Mouse (Mus musculus) T-helper 2 cell (primary cell): Measurements from ENCODE around the gene Ap3m1.
"Not testable (repeated sequence)": the region's sequence is repeated elsewhere in the genome, so short reads cannot be mapped to it uniquely, and the experiment has no call there.

Source experiments
- in situ Hi-C: fragments of 300-600 bp; cut with MboI, MseI; formaldehyde crosslinking; loops from one replicate; pipeline ENCODE4 v1.15.1; 2025; ENCODE audit warnings: high pct_unique_total_duplicates

The Ap3m1 gene

DNA sequence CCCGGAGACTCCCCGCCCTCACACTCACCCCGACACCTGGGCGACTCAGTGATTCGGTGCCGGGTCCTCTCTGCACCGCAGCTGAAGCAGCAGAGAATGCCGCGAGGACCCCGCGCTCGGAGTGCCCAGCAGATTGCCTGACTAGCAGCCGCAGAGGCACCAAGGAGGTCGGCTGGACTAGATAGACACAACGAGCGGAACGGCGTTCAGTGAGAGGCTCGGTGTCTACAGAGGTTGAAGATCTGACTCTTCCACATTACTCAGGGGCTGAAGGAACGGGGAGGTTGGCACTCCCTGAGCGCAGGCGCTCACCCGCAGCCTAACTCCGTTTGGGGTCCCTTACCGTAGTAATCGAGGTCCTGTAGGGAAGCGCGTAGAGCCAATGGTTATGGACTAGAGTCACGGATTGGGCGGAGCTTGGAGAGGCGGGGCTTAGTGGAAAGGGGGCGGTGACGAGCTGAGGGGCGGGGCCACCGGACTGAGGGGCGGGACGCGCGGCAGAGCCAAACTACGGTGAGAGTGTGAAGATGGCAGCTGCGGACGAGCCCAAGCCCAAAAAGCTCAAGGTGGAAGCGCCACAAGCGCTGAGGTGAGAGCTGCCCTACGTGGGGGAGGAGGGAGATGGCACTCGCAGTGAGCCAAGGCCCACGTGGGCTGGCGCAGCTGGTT, at the start of gene Ap3m1, which contains the start of gene Adk:
Ap3m1 (minus strand) TSS at position 397 of the 669 bp plus-strand sequence.
Adk (plus strand) TSS at position 463 of the 669 bp plus-strand sequence.
- in situ Hi-C loops = no loop called here

DNA sequence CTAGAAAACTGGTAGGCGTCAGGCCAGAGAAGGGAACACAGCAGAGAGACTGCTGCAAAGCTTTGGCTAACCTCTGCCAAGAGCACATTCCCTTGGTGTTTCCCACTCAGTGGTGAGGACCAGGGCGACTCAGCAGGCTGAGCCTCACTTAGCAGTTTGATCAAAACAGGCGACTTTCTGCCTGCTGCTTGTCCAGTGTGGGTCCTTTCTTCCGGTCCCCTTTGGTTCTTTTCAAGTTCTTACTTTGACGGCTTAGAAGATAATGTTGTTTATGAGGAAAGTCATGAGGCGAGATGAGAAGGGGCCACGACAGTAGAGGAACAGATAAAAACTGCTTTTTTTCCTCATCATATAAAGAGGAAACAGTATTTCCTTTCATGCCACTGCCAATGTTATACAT, 49.3 kb upstream of the Ap3m1 start:
- in situ Hi-C loops = loop anchor here (5.0 kb wide), 1 partner anchor 44 kb away; no protein-coding TSS in a partner anchor

DNA sequence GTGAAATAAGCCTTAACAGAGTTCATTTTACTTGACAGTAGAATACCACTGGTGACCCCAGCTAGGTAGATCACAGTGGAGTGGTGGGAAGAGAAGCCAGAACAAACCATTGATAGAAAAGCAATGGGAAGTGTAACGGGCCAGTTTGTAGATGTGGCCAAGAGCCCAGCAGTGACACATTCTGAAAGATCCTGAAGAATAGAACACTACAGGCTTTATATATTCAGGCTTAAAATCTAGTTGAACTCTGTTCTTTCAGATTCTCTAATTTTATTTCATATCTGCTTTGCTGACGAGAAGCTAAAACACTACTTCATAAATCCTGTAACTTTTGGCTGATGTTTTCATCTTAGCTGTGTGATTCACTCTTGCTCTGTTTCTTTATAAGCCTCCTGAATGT, 48.6 kb upstream of the Ap3m1 start:
- in situ Hi-C loops = loop anchor here (5.0 kb wide), 1 partner anchor 44 kb away; no protein-coding TSS in a partner anchor

DNA sequence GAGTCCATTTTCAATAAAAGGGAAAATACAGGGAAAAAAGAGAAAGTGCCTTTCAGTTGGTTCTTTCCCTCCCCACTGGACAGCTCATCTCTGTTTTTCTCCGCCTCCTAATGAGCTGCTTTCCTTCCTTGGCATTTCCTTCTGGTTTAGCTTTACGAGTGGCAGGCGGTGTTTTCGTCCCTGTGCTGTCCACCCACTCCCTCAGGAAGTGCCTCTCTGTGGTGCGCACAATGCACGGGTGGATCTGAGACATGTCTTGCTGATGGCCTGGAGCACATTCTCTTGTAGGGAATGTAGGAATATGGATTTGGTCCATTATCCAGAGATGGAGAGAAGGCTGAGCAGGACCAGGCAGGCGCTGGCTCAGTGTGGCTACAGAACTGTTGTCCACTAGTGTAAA, 47.1 kb upstream of the Ap3m1 start:
- in situ Hi-C loops = no loop called here

DNA sequence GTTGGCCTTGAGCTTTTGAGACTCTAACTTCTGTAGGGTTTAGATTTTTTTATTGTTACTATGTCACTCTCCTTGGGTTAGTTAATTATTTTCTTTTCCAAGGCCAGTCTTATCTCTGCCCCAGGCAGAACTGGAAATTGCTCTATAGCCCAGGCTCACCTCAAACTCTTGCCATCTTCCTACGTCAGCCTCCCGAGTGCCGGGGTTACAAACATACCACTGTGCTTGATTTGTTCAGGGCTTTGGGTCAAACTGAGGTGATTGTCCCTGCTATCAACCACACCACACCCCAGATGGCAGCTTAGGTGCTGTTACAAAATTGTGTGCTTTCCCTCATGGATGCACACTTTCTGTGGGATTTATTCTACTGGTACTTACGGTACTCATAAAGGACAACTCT, 44.4 kb upstream of the Ap3m1 start:
- in situ Hi-C loops = no loop called here

DNA sequence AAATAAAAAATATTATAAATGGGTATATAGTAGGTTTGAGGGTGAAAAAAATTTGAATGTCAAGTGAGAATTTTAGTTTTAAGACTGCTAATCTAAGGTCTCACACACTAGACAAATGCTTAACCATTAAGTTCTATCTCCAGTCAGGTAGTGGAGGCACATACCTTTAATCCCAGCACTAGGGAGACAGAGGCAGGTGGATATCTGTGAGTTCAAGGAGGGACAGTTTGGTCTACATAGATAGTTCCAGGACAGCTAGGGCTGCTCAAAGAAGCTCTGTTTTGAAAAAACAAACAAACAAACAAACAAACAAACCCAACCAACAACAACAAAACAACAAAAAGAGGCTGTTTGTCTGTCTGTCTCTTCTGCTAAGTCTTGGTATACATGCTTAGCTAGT, 44.0 kb upstream of the Ap3m1 start:
- in situ Hi-C loops = no loop called here

DNA sequence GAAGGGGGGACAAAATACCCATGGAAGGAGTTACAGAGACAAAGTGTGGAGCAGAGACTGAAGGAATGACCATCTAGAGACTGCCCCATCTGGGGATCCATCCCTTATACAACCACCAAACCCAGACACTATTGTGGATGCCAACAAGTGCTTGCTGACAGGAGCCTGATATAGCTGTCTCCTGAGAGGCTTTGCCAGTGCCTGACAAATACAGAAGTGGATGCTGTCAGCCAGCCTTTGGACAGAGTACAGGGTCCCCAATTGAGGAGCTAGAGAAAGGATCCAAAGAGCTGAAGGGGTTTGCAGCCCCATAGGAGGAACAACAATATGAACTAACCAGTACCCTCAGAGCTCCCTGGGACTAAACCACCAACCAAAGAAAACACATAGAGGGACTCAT, 41.9 kb upstream of the Ap3m1 start:
- in situ Hi-C loops = not testable (repeated sequence)

DNA sequence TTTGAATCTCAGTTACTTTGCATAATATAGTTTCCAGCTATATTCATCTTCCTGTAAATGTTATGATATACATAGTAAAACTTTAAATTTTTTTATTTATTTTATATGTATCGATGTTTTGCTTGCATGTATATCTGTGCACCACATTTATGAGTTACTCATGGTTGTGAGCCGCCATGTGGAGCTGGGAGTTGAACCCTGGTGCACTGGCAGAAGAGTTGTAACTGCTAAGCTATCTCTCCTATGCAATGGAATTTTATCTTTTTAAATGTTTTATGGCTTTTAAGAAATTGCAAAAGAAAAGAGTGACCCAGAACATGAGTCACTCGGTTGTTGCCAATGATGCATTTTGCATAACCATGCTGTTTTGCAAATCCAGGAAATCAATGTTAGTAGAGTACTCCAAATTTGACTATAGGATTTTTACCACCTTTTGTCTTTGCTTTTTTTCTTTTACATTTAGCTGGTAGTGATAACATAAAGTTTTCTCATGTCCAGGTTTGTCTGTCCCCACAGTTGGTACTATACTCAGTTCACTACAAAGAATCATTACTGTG, 38.7 kb upstream of the Ap3m1 start:
- in situ Hi-C loops = no loop called here

DNA sequence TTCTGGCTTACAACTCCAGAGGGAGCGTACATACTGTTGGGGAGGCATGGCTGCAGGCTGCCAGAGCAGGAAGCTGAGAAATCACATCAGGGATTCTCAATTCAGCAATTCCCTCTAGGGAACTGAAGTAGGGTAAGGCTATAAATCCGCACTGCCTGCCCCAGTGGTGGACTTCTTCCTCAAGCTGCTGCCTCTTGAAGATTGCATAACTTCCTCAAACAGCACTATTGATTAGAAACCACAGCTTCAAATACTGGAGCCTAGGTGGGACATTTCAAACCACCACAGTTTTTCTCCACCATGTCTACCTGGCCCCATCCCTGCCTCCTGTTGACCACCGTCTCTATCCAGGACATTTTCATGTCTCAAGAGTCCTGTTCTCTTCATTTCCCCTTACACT, 38.1 kb upstream of the Ap3m1 start:
- in situ Hi-C loops = no loop called here

DNA sequence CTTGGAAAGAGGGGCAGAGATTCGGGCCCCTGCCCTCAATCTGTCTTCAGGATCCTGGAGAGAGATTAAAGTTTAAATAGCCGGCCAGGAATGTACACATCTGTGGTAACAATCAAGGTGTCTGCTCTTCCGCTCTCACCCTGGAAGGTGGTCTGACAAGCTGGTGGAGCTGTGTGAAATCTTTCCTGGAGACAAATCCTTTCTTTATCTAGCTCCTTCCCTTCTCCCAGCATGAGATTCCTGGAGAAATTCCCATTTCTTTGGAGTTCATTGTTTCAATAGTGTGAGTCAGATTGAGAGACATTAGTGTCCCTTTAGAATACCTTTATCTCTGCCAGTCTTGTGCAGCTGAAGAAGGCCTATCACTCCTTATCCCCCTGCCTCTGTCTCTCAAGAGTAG, 36.4 kb upstream of the Ap3m1 start:
- in situ Hi-C loops = no loop called here

DNA sequence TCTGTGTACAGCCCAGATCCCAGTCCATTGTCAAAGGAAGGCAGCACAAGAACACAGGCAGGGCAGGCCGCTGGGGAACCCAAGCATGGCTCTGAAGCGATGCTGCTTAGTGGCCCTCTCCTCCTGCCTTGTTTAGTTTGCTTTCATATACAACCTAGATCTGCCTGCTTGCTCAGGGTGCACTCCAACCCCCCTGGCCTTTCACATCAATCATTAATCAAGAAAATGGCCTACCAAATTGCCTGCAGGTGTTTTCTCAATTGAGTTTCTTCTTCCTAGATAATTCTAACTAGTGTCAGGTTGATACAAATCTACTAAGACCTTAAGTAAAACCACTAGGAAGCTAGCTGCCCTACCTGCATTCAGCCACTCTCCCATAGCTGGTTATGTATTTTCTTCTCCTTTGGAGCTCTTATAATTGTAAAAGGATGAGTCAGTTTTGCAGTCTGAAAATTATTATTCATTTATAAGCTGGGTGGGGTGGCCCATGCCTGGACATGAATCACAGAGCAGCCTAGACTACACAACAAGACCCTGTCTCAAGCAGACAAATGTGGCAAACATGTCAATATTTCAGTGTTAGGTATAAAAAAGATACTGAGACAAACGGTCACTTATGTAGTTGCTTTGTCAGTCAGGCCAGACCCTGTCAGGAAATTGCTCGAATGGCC, 35.2 kb upstream of the Ap3m1 start:
- in situ Hi-C loops = no loop called here

DNA sequence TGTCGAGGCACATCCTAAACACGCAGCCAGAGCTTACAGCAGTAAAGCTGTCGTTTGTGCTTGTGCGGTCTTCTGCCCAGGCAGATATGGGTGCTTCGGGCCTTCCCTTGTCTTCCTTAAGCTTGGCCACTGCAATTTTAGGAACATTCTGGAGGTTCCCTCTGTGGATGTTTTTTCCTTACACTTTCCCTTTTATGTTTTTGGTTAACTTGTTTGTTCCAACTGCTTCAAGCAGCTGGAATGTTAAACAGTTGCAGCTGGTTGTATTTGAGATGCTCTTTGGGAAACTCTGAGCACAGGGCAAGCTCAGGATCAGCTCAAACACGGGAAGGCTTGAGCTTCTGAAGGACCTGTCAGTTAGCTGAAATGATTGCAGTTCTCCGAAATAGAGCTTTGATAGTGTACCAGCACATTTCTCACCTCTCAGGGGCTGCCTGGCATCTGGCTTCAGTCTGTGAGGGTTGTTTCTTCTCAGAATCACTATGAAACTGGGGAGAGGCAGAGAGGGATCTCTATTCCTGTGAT, 34.6 kb upstream of the Ap3m1 start:
- in situ Hi-C loops = no loop called here

DNA sequence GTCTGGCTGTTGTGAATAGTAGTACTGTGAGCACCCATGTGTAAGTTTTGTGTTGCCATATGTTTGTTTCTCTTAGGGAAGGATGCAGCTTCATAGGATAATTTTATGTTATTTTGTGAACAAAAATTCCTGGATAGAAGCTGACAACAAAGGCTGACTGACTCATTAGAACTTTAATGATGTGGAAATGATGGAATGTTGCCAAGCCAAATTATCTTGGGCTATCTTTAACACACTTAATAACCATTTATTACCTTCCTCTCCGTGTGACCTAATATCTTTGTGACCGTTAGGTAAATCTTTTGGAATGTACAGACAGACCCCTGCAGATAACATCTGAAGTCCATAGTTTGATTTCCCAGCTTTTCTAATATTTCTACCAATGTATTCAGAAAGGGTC, 33.8 kb upstream of the Ap3m1 start:
- in situ Hi-C loops = no loop called here

DNA sequence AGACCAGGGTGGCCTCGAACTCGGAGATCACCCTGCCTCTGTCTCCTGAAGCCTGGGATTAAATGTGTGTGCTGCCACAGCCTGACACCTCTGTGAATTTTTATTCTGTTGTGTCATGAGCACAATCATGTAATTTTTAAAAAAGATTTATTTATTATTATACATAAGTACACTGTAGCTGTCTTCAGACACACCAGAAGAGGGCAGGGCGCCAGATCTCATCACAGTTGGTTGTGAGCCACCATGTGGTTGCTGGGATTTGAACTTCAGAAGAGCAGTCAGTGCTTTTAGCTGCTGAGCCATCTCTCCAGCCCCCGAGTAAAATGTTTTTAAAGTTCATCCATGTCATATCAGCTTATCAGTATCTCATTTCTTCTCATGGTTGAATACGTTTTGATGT, 33.4 kb upstream of the Ap3m1 start:
- in situ Hi-C loops = no loop called here

DNA sequence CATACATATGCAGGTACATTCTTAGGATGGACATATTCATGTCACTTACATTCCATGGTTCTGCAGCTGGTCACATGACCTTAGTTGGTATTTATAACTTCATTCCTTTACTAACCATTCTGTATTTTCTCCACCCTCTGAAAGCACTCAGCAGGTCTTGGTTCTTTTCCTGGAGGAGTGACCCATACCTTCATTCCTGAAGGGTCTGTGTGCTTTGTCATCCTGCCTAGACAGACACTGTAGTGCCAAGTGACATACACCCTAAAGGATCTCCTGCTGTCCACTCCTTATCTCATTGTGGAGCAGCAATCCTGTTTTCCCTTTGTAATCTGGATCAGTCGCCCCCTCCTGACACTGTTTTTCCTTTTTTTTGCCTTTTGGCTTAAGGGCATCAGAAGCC, 30.5 kb upstream of the Ap3m1 start:
- in situ Hi-C loops = no loop called here

DNA sequence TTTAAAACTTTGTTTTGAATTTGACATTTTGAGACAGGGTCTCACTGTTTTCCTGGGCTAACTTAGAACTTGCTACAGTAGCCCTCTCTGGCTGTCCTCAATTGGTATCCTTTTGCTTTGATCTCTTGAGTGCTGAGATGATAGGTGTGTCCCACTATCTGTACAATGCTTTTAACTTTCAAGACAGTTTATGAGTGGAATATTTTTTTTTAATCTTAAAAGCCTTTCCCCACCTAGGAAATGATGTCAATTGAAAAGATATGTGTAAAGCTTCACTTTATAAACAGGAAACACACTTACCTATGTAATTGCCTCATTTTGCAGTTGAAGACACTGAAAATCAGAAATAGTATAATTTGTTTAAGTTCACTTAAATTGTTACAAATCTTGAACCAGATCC, 26.2 kb upstream of the Ap3m1 start:
- in situ Hi-C loops = no loop called here

DNA sequence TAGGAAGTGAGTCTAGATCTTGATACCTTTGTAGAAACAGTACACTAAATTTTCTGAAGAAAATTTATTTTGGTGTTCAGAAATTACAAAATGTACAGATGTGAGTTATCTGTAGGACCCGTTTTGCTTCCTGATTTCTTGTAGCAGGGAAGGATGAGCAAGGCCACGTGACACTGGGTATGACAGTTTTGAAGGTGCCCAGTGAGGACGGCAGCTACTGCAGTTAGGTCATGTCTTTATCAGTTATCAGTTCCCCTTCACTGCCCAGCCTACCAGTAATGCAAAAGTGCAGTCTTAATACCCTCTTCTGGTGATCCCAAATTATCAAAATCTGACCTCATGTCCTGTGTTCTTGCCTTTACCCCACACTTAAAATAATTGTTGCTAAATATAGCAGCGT, 25.6 kb upstream of the Ap3m1 start:
- in situ Hi-C loops = no loop called here

DNA sequence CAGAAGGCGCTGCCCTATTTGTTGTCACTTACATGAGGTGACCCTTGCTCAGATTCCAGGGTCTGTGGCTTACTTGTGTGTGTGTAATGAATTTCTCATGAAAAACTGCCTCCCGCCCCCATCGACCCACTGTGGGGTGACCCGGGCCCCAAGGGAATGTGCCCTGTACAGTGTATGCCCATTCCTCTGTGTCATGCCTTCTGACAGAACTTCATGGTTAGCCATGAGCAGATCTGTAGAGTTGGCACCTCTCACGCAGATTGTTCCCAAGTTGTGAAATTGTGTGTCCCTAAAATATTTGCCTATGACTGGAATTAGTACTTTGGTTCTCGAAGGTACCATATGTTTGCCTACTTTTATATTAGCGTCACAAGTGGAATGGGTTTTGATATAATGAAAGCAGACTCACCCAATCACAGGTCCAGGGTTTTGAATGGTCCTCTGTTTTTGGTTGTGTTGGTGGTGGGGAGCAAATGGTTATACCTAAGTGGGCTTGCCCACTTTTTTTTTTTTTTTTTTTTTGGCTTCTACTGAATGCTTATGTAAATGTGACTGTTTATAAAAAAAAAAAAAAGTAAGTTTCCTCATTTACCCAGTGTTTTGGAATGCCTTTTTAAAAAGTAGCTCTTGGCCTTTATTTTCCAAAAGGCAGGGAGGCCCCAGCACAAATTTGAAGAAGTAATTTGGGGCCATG, 24.3 kb upstream of the Ap3m1 start:
- in situ Hi-C loops = no loop called here

DNA sequence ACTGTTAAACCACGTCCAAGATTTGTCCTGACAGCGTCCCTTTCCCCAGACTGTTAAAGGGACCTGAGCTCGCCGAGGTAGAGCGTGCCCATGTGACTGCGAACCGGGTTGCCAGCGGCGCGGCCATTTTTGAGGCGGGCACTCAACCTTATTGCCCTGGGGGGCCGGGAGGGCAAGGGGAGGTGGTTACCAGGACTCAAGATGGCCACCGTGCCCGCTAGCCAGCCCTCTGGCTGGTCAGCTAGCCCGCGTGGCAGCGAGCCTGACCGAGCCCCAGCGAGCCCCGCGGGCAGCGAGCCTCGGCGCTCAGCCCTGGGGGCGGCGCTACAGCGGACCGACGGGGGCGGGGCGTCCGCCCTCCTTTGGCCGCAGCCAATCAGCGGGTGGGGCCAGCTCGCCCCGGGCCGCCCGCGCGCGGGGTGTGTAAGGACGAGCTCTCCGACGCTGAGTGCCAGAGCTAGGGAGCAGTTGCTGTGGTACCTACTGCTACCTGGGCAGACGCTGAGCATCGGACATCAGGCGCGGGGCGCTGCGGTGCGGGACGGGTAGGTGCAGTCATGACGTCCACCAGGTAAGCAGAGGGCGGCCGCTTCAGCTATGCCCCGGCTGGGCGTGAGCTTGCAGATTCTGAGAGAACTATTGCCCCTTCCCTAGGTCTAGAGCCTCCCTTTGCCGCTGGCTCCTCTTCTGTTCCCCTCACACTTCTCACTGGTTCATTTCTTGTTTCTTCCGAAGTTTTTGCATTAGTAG, 23.6 kb upstream of the Ap3m1 start:
- in situ Hi-C loops = no loop called here

DNA sequence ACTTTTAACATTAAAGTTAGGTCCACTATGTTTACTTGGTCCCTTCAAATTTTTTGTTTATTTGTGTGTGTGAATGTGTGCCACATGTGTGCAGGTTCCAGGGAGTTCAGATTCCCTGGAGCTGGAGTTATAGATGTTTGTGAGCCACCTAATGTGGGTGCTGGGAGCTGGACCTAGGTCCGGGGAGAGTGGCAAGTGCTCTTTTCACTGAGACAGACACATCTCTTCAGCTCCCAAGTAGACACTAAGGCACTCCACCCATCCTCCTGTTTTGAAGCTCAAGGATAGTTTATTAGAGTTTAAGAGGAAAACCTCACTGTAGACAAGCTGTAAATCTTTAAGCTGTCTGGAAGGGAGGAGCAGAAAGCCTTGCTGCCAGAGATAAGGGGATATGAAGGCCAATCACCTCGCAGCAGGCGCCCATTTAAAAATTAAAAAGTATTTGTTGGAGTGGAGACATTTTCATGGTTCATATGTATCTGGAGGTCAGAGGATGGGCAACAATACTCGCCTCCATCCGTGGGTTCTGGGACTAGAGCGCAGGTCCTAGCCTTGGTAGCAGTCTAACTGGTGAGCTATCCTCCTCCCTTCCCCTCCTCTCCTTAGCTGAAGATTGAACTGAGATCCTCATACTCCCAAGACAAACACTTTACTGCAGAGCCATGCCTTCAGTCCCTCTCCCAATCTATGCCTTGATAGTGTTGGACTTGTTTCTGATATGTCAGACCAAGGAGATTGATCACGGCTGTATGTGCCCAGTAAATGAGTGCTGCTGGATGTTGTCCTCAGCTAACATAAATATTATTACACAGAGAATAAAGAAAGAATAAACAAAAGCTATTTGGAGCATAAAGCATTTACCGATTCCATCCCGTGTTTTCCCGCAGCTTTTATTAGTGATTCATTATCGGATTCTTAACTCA, 22.4 kb upstream of the Ap3m1 start:
- in situ Hi-C loops = no loop called here
